Mouse (Mus musculus) heart, adult 2 months (tissue): ENCODE results near the gene Gm20388. TPM values are rescaled to one million over a fixed set of nuclear protein-coding genes. Genes with fewer than 3 reads are reported as not detected.

Experiments
- DNase-seq, 2 experiments: peaks; one replicate each; pipeline ENCODE4 v3.0.0; 2021
- H3K27ac ChIP-seq: fragments of 200-600 bp; 2 replicates; pipeline ENCODE4 v1.8.1; 2022
- H3K27me3 ChIP-seq: fragments of 200-500 bp; 2 replicates; pipeline ENCODE4 v1.6.1; 2012; ENCODE audit warnings: mild to moderate bottlenecking, low read length, inconsistent platforms, mixed read lengths; ENCODE audit not compliant: control insufficient read depth, insufficient read depth
- H3K36me3 ChIP-seq: fragments of 200-500 bp; 2 replicates; pipeline ENCODE4 v1.6.1; 2012; ENCODE audit warnings: low read length, inconsistent platforms; ENCODE audit not compliant: control insufficient read depth, insufficient read depth
- H3K4me1 ChIP-seq: fragments of 200-500 bp; 2 replicates; pipeline ENCODE4 v1.6.1; 2011; ENCODE audit warnings: low read length; ENCODE audit not compliant: control insufficient read depth, insufficient read depth
- H3K4me3 ChIP-seq: fragments of 200-600 bp; 2 replicates; pipeline ENCODE4 v1.8.1; 2022
- H3K79me2 ChIP-seq: fragments of 200-500 bp; replicated peaks from 2 replicates; pipeline ENCODE4 v1.6.1; 2012; ENCODE audit warnings: mild to moderate bottlenecking, inconsistent platforms, low read length, moderate library complexity, mixed read lengths; ENCODE audit not compliant: control insufficient read depth, insufficient read depth
- H3K9ac ChIP-seq: fragments of 200-500 bp; 2 replicates; pipeline ENCODE4 v1.6.1; 2012; ENCODE audit warnings: low read depth, mild to moderate bottlenecking, control low read depth, inconsistent platforms, low read length, mixed read lengths
- CTCF ChIP-seq: fragments of 200-600 bp; IDR thresholded peaks from 2 replicates; pipeline ENCODE4 v1.8.1; 2022; ENCODE audit warnings: antibody characterized with exemption, mild to moderate bottlenecking, moderate library complexity
- EP300 ChIP-seq: fragments of 200-500 bp; IDR thresholded peaks from 2 replicates; pipeline ENCODE4 v1.6.1; 2011; ENCODE audit warnings: low read depth, low read length, control low read depth; ENCODE audit not compliant: insufficient read depth
- POLR2A ChIP-seq: fragments of 200-500 bp; IDR thresholded peaks from 2 replicates; pipeline ENCODE4 v1.6.1; 2011; ENCODE audit warnings: mild to moderate bottlenecking, low read depth, low read length, control low read depth; ENCODE audit not compliant: insufficient read depth
- WGBS: fragments of 180-500 bp; shearing (Covaris S2); methylation state at CpG from one replicate; pipeline ENCODE4 v1.1.7; 2018; 5-methylcytosine and 5-hydroxymethylcytosine counted together
- intact Hi-C: fragments of 180-260 bp; cut with DNase I; formaldehyde crosslinking; loops from one replicate; pipeline ENCODE4 v1.15.1; 2025
- polyA plus RNA-seq: library from polyadenylated mRNA; depleted of rRNA; stranded (reverse); fragments of >200 nt; gene quantifications from 2 replicates; pipeline ENCODE4 v1.2.3, GENCODE M21; 2012
- total RNA-seq, 2 experiments: library from RNA; stranded (reverse); gene quantifications; 2 replicates each; pipeline ENCODE4 v1.2.3; 2021

Gm20388 gene
- total and polyA plus RNA-seq, 3 experiments = 1.8 to 32.3 TPM; not detected in 1

DNA sequence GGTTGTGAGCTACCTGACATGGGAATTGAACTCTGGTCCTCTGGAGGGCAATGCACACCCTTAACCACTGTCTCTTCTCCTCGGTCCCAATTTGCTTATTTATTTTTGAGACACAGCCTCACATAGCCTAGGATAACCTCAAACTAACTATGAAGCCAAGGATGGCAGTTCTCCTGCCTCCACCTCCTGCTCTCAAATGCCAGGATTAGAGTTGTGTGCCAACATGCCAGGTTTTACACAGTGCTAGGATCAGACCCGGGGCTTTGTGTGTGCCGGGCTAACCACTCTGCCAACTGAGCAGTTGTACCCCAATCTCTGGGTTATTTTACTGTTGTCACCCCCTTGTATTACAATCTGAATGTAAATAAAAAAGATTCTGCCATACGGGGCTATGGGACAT lies 4066.9 kb downstream of the Gm20388 start:
- Histone ChIP-seq H3K4me1 (peaks cover 10% of the 10 kb centered on the region), H3K27me3 (no peaks in the 10 kb centered on the region), H3K4me3 (no peak overlapping the region), H3K79me2 (no peaks in the 10 kb centered on the region; the same call in 1 of the 2 replicates), H3K36me3 (no peaks in the 10 kb centered on the region), H3K9ac (no peak overlapping the region), H3K27ac (no peak overlapping the region)
- WGBS = 76% methylated on average over 4 of the region's 4 CpGs
- TF ChIP-seq POLR2A (no peak), EP300 (no peak), CTCF (no peak)
- no peak for DNase-seq
- intact Hi-C loops = no loop called here

- Histone ChIP-seq H3K4me1 (peaks cover 10% of the 10 kb centered on the region), H3K27ac (no peak overlapping the region), H3K36me3 (no peaks in the 10 kb centered on the region), H3K27me3 (no peaks in the 10 kb centered on the region), H3K9ac (no peak overlapping the region), H3K79me2 (no peaks in the 10 kb centered on the region; the same call in 1 of the 2 replicates), H3K4me3 (no peak overlapping the region)
- TF ChIP-seq POLR2A (no peak), EP300 (no peak), CTCF (no peak)
- peak; percentile 38 to 49 for DNase-seq
- 24% methylated on average over 14 of the region's 14 CpGs for WGBS
- intact Hi-C loops = no loop called here
Observed at GRCm38 (mm10) chr8:123978166-123978838, 4067.7 kb downstream of the Gm20388 start.

- no peak for TF ChIP-seq CTCF
- no peak for TF ChIP-seq POLR2A
- no peak for TF ChIP-seq EP300
- H3K27ac ChIP-seq = no peak overlapping the region
- no peaks in the 10 kb centered on the region; the same call in 1 of the 2 replicates for H3K79me2 ChIP-seq
- H3K9ac ChIP-seq = no peak overlapping the region
- intact Hi-C loops = no loop called here
- H3K36me3 ChIP-seq = no peaks in the 10 kb centered on the region
- no peaks in the 10 kb centered on the region for H3K27me3 ChIP-seq
- DNase-seq = no peak
- H3K4me3 ChIP-seq = no peak overlapping the region
- WGBS = 59% methylated on average over 8 of the region's 8 CpGs
- peaks cover 10% of the 10 kb centered on the region for H3K4me1 ChIP-seq
Observed at GRCm38 (mm10) chr8:123978926-123979325, 4068.3 kb downstream of the Gm20388 start.

DNA sequence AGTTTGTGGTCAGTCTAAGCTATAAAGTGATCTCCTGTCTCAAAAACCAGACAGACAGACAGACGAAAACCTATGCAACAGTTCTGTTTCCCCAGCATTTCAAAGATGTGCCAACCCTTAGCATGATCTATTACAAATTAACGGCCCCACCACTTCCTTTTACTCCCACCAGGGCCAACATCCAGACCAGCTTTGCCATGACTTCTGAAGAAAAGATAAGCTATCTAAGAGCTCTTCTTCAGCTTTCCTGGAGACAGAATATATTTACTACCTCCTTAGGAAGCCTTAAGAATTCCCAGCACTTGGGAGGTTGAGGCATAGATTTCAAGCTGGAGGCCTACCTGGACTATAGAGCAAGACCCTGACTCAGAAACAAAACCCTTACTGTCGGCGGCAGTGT lies 4069.6 kb downstream of the Gm20388 start:
- Histone ChIP-seq H3K79me2 (no peaks in the 10 kb centered on the region; the same call in 1 of the 2 replicates), H3K9ac (no peak overlapping the region), H3K27ac (no peak overlapping the region), H3K4me1 (peaks cover 10% of the 10 kb centered on the region), H3K36me3 (no peaks in the 10 kb centered on the region), H3K27me3 (no peaks in the 10 kb centered on the region), H3K4me3 (no peak overlapping the region)
- DNase-seq = no peak
- intact Hi-C loops = no loop called here
- no peak for TF ChIP-seq POLR2A
- no peak for TF ChIP-seq EP300
- no peak for TF ChIP-seq CTCF
- 71% methylated on average over 4 of the region's 4 CpGs for WGBS

DNA sequence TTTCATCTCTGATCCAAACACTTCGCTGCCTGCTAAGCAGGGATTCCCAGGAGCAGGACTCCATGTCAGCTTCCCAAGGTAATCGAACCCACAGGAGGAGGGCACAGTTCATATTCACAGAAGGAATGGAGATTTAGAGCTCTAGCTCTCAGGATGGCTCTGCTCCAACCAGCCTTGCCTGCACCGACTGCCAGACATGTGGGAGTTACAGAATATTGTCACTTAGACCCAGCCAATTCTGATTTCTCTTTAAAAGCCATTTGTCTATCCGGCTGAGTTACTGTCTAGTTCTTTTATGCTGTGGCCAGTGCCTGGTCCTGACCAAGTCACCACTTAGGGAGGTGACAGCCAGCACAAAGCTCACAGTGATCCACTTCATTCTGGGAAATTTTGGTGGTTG lies 4071.0 kb downstream of the Gm20388 start:
- DNase-seq = peak in 1 of 2 experiments; percentile 12
- H3K4me3 ChIP-seq = peak overlapping the region; percentile 6; the same call in 1 of the 2 replicates
- intact Hi-C loops = loop anchor here (2.0 kb wide), 2 partner anchors 31 to 39 kb away; partner anchors contain the start of genes Taf5l and Urb2
- no peaks in the 10 kb centered on the region for H3K27me3 ChIP-seq
- H3K79me2 ChIP-seq = no peaks in the 10 kb centered on the region; the same call in 1 of the 2 replicates
- 27% methylated on average over 4 of the region's 4 CpGs for WGBS
- TF ChIP-seq POLR2A (no peak), CTCF (no peak), EP300 (no peak)
- peaks cover 10% of the 10 kb centered on the region for H3K4me1 ChIP-seq
- H3K27ac ChIP-seq = no peak overlapping the region
- H3K36me3 ChIP-seq = no peaks in the 10 kb centered on the region
- H3K9ac ChIP-seq = peak overlapping the region; percentile 6; the same call in 1 of the 2 replicates

DNA sequence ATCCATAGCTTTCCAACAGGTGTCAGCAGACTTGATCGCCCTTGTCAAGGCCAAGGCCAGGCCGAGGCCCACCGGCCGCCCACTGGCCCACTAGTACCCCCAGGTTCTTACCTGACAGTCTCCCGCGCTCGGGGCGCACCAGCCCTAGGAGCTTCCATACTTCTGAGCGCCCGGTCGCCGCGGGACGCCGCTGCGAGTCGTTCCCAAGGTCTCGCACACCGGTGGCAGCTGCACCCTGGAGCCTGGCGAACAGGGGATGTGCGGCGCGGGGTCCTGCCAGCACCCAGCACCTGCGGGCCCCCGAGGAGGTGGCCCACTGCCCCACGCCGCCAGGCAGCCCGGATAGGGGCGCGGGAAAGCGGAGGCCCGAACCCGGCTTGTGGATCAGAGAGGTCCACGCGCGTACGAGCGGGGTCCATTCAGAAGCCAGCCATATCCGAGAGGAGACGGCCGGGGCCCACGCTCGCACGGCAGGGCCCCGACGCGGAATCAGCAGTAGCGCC lies 4071.7 kb downstream of the Gm20388 start:
- Histone ChIP-seq H3K79me2 (no peaks in the 10 kb centered on the region; the same call in 1 of the 2 replicates), H3K27ac (peak overlapping the region; percentile 90), H3K36me3 (no peaks in the 10 kb centered on the region), H3K4me1 (peaks cover 10% of the 10 kb centered on the region), H3K9ac (peak overlapping the region; percentile 88), H3K27me3 (no peaks in the 10 kb centered on the region), H3K4me3 (peak overlapping the region; percentile 89)
- intact Hi-C loops = loop anchor here (2.0 kb wide), 2 partner anchors 32 to 38 kb away; partner anchors contain the start of genes Taf5l and Urb2
- under 1% methylated on average over 46 of the region's 48 CpGs for whole genome bisulfite sequencing
- no peak for TF ChIP-seq EP300
- TF ChIP-seq CTCF = no peak
- TF ChIP-seq POLR2A = no peak
- DNase-seq = no peak
